Mouse (Mus musculus): ENCODE measurements around the gene Bmt2.

Gene Bmt2

GRCm38 (mm10) chr6:13614568-13614967 is 63.2 kb downstream of the Bmt2 start:
- DNase-seq = no peak

DNA sequence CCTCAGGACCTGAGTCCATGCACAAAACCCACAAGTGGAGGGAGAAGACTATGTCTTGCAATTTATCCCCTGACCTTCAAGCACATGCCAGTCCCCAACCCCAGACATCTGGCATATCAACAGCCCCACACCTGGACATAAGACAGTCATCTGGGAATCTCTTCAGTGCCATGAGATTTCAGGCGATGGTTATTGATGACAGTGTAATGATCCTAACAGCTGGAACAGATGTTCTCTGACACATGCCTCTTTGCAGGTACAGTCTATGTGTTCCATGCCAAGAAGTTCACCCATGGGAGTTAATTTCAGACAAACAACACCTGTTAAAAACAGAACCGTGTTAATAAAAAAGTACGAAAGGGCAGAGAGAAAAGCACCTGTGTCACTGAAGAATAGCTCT is 64.1 kb downstream of the Bmt2 start:
- DNase-seq = no peak

DNA sequence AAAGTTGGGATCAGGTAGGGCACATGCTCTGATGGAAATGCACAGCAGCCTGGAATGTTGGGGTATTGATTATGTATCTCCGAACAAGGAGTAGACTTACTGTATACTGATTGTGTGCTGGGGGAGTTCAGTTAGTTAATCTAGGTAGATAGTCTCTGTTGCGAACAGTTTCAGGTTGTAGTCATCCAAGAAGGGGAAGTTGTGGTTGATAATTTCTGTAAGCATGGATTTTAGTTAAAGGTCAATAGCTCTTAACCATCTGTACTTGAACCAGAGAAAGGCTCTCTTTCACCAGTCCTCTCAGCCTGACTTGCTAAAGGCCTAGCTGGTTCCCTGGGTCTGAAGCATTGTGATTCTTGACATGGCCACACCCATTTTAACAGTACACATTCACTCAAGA is 66.9 kb downstream of the Bmt2 start:
- no peak for DNase-seq

GRCm38 (mm10) chr6:13609353-13610140 is 68.2 kb downstream of the Bmt2 start:
- DNase-seq = no peak

DNA sequence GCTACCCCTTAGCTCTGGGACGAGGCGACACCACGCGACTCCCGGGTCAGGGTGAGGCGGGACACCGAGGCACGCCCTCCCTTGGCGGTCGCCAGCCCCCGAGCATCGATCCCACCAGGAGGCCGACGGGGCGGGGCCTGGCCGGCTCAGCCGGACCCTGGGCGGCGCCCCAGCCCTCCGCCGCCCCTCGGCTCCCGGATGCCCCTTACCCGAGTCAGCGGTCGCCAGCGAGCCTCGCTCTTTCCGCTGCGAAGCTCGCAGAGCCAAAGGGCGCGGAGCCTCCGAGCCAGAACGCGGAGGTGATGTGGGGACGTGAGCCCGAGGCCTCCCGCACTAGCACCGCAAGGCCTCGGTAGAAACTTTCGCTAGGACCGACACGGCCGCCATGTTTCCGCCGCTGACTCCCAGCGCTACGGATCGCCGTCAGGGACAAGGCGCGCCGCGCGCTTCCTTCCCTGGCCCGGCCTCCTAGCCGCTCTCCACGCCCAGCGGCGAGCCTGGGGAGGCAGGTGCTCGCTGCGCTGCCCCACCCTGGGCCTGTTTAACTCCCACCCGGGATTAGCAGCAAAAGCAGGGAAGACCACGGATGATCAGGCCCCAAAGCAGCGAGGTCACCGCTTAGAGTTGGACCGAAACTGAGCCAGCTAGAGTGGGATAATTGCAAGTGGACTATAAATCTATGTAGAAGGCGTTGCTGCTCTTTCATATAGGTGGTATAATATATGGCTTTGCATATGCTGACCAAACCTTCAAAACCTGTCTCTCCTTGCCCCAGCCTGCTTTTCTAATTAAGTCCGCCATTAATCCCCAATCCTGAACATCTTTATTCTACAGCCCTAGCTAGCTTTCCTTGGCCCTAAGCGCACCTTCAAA is 69.9 kb downstream of the Bmt2 start, which contains the start of gene Tmem168:
TSS of gene Tmem168 (minus strand) at position 480 of the 873 bp plus-strand sequence.
- DNase-seq = peak; percentile 92

DNA sequence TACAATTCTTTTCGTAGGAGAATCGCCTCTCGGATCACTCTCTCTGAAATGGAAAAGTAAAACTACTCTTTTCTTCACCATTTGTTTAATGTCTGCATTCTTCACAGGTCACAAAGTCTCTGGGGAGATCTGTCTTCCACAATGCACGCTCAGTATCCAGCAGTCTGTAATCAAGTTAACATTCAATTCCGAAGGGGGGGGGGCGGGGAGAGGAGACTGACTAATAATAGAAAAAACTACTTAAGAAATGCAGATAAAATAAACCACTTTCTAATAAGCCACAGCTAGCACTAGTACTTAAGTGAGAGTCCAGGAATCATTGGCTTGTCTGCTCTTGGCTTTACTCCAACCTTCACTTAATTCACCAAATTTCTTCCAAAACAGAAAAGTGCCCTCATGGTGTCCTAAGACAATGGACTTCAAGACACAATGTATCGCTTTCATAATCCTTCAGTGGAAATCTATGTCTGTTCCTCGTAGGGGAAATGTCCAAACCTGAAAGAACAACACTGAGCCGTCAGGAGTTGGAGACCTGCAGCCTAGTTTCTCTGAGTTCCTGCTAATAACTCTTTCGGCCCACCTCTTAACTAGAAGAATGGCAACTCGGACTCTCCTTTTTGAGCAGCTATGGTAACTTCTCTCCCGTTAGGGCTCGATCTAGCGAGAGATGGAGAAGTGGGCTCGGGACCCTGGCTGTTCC is 70.7 kb downstream of the Bmt2 start:
- no peak for DNase-seq

- DNase-seq = no peak
These were observed 71.4 kb downstream of the Bmt2 start for GRCm38 (mm10) chr6:13606394-13606793.

DNA sequence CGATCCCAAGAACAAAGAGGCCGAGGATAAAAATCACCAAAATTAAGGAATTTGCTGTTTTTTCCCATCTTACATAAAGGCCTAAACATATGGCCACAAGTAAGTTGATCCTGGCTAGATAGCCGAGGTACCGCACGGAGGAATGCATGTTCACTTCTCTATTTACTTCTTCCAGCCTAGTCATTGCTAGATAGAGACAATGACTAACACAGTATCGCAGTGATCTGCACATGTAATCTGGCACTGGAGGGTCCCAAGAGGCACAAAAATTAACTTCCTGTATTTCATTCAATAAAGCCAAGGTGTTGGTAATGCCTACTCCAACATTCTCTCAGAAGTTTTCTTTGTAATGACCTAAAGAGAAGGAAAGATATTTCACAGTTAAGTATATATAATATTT is 74.6 kb downstream of the Bmt2 start:
- DNase-seq = no peak

DNA sequence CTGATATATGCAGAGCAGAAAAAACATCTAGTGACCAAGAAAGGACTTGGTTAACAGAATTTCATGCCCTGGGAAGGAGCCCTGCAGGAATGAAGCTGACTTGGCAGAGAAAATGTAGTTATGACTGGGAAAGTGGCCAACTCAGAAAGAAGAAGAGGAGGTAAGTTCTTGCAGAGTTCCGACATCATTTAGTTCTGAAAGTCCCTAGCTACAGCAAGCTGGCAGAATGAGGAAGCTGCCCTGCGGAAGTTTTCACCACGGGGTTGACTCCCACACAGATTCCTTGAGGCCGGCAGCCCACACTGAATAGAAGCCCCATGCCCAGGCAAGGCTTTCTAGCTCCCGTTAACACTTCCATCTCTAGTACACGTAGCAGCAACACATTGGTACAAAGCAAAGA is 76.2 kb downstream of the Bmt2 start:
- peak; percentile 65 for DNase-seq

GRCm38 (mm10) chr6:13598239-13598923 is 79.4 kb downstream of the Bmt2 start:
- no peak for DNase-seq

DNA sequence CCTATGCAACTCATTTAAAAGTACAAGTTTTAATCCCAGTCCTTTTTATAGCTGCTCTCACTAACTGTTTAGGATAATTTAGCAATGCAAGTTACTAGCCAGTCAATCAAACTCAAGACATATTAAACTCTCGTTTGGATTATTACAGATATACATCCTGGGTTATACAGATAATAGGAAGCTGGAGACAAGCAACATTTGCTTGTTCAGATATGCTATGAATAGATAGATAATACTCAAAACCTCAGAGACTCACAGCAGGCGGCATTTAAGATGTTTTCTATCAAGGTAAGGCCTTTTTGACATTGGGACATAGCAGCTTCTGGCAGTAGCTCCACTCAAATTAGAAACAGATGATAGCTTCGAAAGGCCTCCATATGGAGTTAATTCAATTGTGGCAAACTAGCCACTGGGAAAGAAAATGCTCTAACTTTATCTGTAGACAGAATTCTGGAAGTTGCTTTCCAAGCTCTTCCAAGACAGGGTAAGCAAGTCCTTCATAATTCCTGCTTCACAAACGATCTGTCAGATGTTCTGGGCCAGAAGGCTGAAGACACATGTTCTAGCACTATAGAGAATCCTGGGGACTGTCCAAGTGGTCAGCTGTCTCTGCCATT is 84.9 kb downstream of the Bmt2 start:
- no peak for DNase-seq

DNA sequence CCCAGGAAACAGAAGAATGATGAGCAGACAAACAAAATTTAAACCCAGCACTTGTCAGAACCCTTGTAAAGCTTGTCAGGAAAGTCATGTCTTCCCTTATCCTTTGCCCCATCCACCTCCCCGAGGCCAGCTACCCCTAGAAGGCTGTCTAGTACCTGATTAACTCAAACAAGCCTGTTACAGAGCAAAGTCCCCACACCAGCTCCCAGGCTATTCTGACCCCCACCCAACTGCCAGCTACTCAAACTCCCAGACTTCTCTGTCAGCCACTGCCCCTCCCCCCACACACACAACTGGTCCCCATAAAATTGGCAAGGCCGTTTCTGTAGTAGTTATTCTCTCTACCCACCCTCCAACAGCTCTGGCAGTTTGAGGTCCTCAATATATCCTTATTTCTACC is 91.2 kb downstream of the Bmt2 start:
- no peak for DNase-seq

GRCm38 (mm10) chr6:13586154-13586553 is 91.6 kb downstream of the Bmt2 start:
- no peak for DNase-seq

DNA sequence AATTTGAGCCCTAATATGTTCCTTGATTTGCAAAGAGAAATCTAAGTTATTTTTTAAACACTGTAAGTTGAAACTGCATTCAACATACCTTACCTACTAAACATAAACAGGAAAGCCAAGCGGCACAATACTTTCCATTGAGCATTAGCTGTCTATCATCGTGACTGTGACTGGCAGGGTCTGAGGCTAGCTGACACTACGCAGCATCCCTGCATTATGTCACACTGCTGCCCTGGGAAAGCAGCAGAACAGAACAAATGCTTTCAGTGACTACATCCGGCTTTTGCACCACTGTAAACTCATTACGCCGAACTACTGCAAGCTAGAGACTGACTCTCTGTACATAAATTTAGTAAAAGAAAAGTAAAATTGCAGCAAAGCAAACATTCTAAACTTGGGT is 93.0 kb downstream of the Bmt2 start:
- DNase-seq = no peak

DNA sequence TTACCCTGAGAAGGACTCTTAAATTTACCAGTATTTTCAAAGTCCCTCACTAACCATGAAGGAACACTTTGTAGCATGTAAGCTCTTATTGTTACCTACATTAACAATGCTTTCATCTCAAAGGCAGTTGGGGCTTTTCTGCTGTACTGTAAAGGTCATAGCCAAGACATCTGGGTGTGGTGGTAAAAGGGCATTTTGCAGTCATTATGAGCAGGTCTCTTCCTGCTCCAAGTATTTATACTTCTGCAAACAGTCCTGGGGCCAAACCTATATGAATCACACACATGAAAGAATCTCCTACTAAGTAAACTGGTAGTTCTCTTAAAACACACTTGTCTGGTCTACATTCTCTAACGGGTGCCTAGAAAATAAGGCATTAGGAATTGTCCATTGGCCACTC is 95.7 kb downstream of the Bmt2 start:
- no peak for DNase-seq
